Mouse (Mus musculus) lung, postnatal 0 days (tissue): Measurements from ENCODE around the gene Tmem221.

Experiments
- CTCF ChIP-seq: IDR thresholded peaks from 2 replicates; pipeline ENCODE4 v1.5.1; 2016; ENCODE audit warnings: antibody characterized with exemption, mild to moderate bottlenecking
- EP300 ChIP-seq: IDR thresholded peaks from 2 replicates; pipeline ENCODE4 v1.6.1; 2016; ENCODE audit warnings: antibody characterized with exemption, mild to moderate bottlenecking, control low read depth

DNA sequence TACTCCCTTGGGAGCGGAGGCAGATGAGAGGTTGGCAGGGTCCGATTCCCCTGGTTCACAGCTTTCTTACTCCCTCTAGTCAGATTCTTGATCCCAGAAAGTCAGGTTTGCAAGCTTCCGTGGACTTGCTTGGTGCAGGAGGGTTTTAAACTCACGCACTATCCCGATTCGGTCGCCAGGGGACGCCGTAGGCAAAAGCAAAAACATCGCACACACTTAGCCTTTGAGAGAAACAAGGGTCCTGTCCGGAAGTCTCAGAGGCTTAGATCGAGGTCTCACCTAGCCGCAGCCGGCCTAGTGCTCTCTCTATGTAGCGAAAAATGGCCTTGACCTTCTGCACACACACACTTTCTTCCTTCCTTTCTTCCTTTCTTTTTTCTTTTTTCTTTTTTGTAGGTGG, 2.7 kb upstream of the Tmem221 start:
- peak; percentile 97 for TF ChIP-seq CTCF
- no peak for TF ChIP-seq EP300
